Mouse (Mus musculus): ENCODE measurements at regions not wholly inside any gene's neighbourhood (a gene's known extent, or its start where the extent isn't known, plus 50 kb on each side); places are given as distances from the start of the nearest gene placed in this dataset.

- no peak overlapping the region for H3K4me3 ChIP-seq (replicated peaks; ENCODE audit: low read length)
- H3K9ac ChIP-seq (replicated peaks; ENCODE audit: low read depth, low read length): no peak overlapping the region
- no peak overlapping the region for H3K4me2 ChIP-seq (ENCODE audit: low read length)
- H3K9me3 ChIP-seq (ENCODE audit: control insufficient read depth, low read length): no peaks in the 10 kb centered on the region
- no peaks in the 10 kb centered on the region for H3K27me3 ChIP-seq (replicated peaks; ENCODE audit: control insufficient read depth, insufficient read depth, low read length)
- no peaks in the 10 kb centered on the region for H3K36me3 ChIP-seq (ENCODE audit: control insufficient read depth, insufficient read depth)
- no peak overlapping the region for H3K27ac ChIP-seq (ENCODE audit: low read length)
- H3K4me1 ChIP-seq (replicated peaks; ENCODE audit: control insufficient read depth, insufficient read depth, low read length): peaks cover 8% of the 10 kb centered on the region
- no peak for ATAC-seq
- 82% methylated on average over 10 of the region's 10 CpGs for whole genome bisulfite sequencing
Observed at GRCm38 (mm10) chr13:107457270-107457669, 435.3 kb upstream of the Kif2a start.

GRCm38 (mm10) chr13:107456394-107456793 lies 434.5 kb upstream of the Kif2a start:
- WGBS: 83% methylated on average over 2 of the region's 2 CpGs
- peaks cover 3% of the 10 kb centered on the region for H3K4me1 ChIP-seq (replicated peaks; ENCODE audit: control insufficient read depth, insufficient read depth, low read length)
- H3K27me3 ChIP-seq (replicated peaks; ENCODE audit: control insufficient read depth, insufficient read depth, low read length): no peaks in the 10 kb centered on the region
- H3K36me3 ChIP-seq (ENCODE audit: control insufficient read depth, insufficient read depth): no peaks in the 10 kb centered on the region
- H3K9ac ChIP-seq (replicated peaks; ENCODE audit: low read depth, low read length): no peak overlapping the region
- ATAC-seq: no peak
- no peak overlapping the region for H3K27ac ChIP-seq (ENCODE audit: low read length)
- no peak overlapping the region for H3K4me2 ChIP-seq (ENCODE audit: low read length)
- H3K4me3 ChIP-seq (replicated peaks; ENCODE audit: low read length): no peak overlapping the region
- peaks cover 5% of the 10 kb centered on the region; the same call in 1 of the 2 replicates for H3K9me3 ChIP-seq (ENCODE audit: control insufficient read depth, low read length)

- Histone ChIP-seq H3K27me3 (replicated peaks; ENCODE audit: control insufficient read depth, insufficient read depth, low read length) (no peaks in the 10 kb centered on the region), H3K36me3 (ENCODE audit: control insufficient read depth, insufficient read depth) (no peaks in the 10 kb centered on the region), H3K9me3 (ENCODE audit: control insufficient read depth, low read length) (peaks cover 5% of the 10 kb centered on the region; the same call in 1 of the 2 replicates), H3K4me2 (ENCODE audit: low read length) (peak overlapping the region; percentile 14), H3K4me3 (replicated peaks; ENCODE audit: low read length) (peak overlapping the region; percentile 17; the same call in 1 of the 2 replicates), H3K9ac (replicated peaks; ENCODE audit: low read depth, low read length) (no peak overlapping the region), H3K4me1 (replicated peaks; ENCODE audit: control insufficient read depth, insufficient read depth, low read length) (0 out of 2 replicates have a peak, but pooled peaks cover 2% of the 10 kb centered on the region), H3K27ac (ENCODE audit: low read length) (peak overlapping the region; percentile 12; the same call in 1 of the 2 replicates)
- WGBS: 40% methylated on average over 11 of the region's 11 CpGs
- ATAC-seq: peak; percentile 94
Observed at GRCm38 (mm10) chr13:107449598-107450179, 427.8 kb upstream of the Kif2a start.

- no peak overlapping the region for H3K4me3 ChIP-seq (replicated peaks; ENCODE audit: low read length)
- no peak overlapping the region for H3K4me2 ChIP-seq (ENCODE audit: low read length)
- H3K9me3 ChIP-seq (ENCODE audit: control insufficient read depth, low read length): peaks cover 5% of the 10 kb centered on the region; the same call in 1 of the 2 replicates
- H3K9ac ChIP-seq (replicated peaks; ENCODE audit: low read depth, low read length): no peak overlapping the region
- no peaks in the 10 kb centered on the region for H3K27me3 ChIP-seq (replicated peaks; ENCODE audit: control insufficient read depth, insufficient read depth, low read length)
- no peak overlapping the region for H3K27ac ChIP-seq (ENCODE audit: low read length)
- H3K4me1 ChIP-seq (replicated peaks; ENCODE audit: control insufficient read depth, insufficient read depth, low read length): 0 out of 2 replicates have a peak, but pooled peaks cover 2% of the 10 kb centered on the region
- H3K36me3 ChIP-seq (ENCODE audit: control insufficient read depth, insufficient read depth): no peaks in the 10 kb centered on the region
- 59% methylated on average over 2 of the region's 2 CpGs for WGBS
- ATAC-seq: no peak
Observed at GRCm38 (mm10) chr13:107447813-107448212, 425.9 kb upstream of the Kif2a start.

GRCm38 (mm10) chr13:107419363-107420155 lies 397.6 kb upstream of the Kif2a start:
- ATAC-seq: no peak
- no peaks in the 10 kb centered on the region for H3K27me3 ChIP-seq (replicated peaks; ENCODE audit: control insufficient read depth, insufficient read depth, low read length)
- 80% methylated on average over 3 of the region's 3 CpGs for WGBS
- no peak overlapping the region for H3K4me2 ChIP-seq (ENCODE audit: low read length)
- no peaks in the 10 kb centered on the region; the same call in 1 of the 2 replicates for H3K9me3 ChIP-seq (ENCODE audit: control insufficient read depth, low read length)
- H3K4me3 ChIP-seq (replicated peaks; ENCODE audit: low read length): no peak overlapping the region
- no peak overlapping the region for H3K9ac ChIP-seq (replicated peaks; ENCODE audit: low read depth, low read length)
- H3K36me3 ChIP-seq (ENCODE audit: control insufficient read depth, insufficient read depth): no peaks in the 10 kb centered on the region
- H3K4me1 ChIP-seq (replicated peaks; ENCODE audit: control insufficient read depth, insufficient read depth, low read length): no peaks in the 10 kb centered on the region
- H3K27ac ChIP-seq (ENCODE audit: low read length): no peak overlapping the region

GRCm38 (mm10) chr13:107410267-107410666 lies 388.3 kb upstream of the Kif2a start:
- Histone ChIP-seq H3K4me1 (replicated peaks; ENCODE audit: control insufficient read depth, insufficient read depth, low read length) (peaks cover 16% of the 10 kb centered on the region), H3K4me2 (ENCODE audit: low read length) (no peak overlapping the region), H3K27ac (ENCODE audit: low read length) (no peak overlapping the region), H3K27me3 (replicated peaks; ENCODE audit: control insufficient read depth, insufficient read depth, low read length) (no peaks in the 10 kb centered on the region), H3K4me3 (replicated peaks; ENCODE audit: low read length) (no peak overlapping the region), H3K9me3 (ENCODE audit: control insufficient read depth, low read length) (no peaks in the 10 kb centered on the region), H3K36me3 (ENCODE audit: control insufficient read depth, insufficient read depth) (no peaks in the 10 kb centered on the region), H3K9ac (replicated peaks; ENCODE audit: low read depth, low read length) (no peak overlapping the region)
- ATAC-seq: no peak

- Histone ChIP-seq H3K9me3 (ENCODE audit: control insufficient read depth, low read length) (no peaks in the 10 kb centered on the region), H3K4me2 (ENCODE audit: low read length) (peak overlapping the region; percentile 9; the same call in 1 of the 2 replicates), H3K36me3 (ENCODE audit: control insufficient read depth, insufficient read depth) (no peaks in the 10 kb centered on the region), H3K9ac (replicated peaks; ENCODE audit: low read depth, low read length) (no peak overlapping the region), H3K4me3 (replicated peaks; ENCODE audit: low read length) (no peak overlapping the region), H3K27ac (ENCODE audit: low read length) (peak overlapping the region; percentile 29), H3K4me1 (replicated peaks; ENCODE audit: control insufficient read depth, insufficient read depth, low read length) (peaks cover 16% of the 10 kb centered on the region), H3K27me3 (replicated peaks; ENCODE audit: control insufficient read depth, insufficient read depth, low read length) (no peaks in the 10 kb centered on the region)
- 15% methylated on average over 5 of the region's 5 CpGs for WGBS
- peak; percentile 75 for ATAC-seq
Observed at GRCm38 (mm10) chr13:107407674-107408026, 385.7 kb upstream of the Kif2a start.

- H3K9me3 ChIP-seq (ENCODE audit: control insufficient read depth, low read length): no peaks in the 10 kb centered on the region
- H3K9ac ChIP-seq (replicated peaks; ENCODE audit: low read depth, low read length): peak overlapping the region; percentile 22; the same call in 1 of the 2 replicates
- H3K27me3 ChIP-seq (replicated peaks; ENCODE audit: control insufficient read depth, insufficient read depth, low read length): no peaks in the 10 kb centered on the region
- H3K4me3 ChIP-seq (replicated peaks; ENCODE audit: low read length): no peak overlapping the region
- H3K27ac ChIP-seq (ENCODE audit: low read length): peak overlapping the region; percentile 29
- WGBS: 10% methylated on average over 5 of the region's 5 CpGs
- H3K36me3 ChIP-seq (ENCODE audit: control insufficient read depth, insufficient read depth): no peaks in the 10 kb centered on the region
- H3K4me1 ChIP-seq (replicated peaks; ENCODE audit: control insufficient read depth, insufficient read depth, low read length): peaks cover 16% of the 10 kb centered on the region
- ATAC-seq: peak; percentile 96
- peak overlapping the region; percentile 9; the same call in 1 of the 2 replicates for H3K4me2 ChIP-seq (ENCODE audit: low read length)
Observed at GRCm38 (mm10) chr13:107406977-107407673, 385.2 kb upstream of the Kif2a start.
